Mouse (Mus musculus) adrenal gland, adult 8-10 months (tissue): ENCODE data around the gene Yipf6. TPM values are rescaled to one million over a fixed set of nuclear protein-coding genes. Genes with fewer than 3 reads are reported as not detected.
A peak's percentile ranks its signal among the peaks of the same experiment; 100 is the strongest.
"Not testable (repeated sequence)": the region's sequence is repeated elsewhere in the genome, so short reads cannot be mapped to it uniquely, and the experiment has no call there.

Experiments
- DNase-seq: peaks from one replicate; pipeline ENCODE4 v3.0.0; 2022
- total RNA-seq, 4 experiments: library from RNA; stranded (reverse); gene quantifications; 2 replicates each; pipeline ENCODE4 v1.2.4; 2022

Yipf6 gene
- 10 to 100 TPM; 52.6 to 64.8 (median 60.4) TPM for total RNA-seq

DNA sequence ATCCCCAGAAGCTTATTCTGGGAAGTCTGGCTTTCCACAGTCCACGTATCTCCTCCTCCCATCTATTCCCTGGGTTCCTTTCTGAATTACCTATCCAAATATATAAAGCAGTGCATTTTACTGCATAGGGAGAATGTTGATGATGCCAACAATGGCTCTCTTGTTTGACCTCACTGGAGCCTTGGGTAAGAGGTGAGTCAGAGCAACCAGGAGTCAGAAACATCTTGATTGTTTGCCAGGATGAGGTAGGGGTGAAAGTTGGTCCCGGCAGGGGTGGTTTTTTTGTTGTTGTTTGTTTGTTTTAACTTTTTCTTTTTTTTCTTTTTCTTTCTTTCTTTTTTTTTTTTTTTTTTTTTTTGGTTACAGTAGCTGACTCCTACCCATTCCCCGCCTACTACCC, at the start of gene Yipf6:
Gene Yipf6 (plus strand): TSS at position 216 of the 400 bp plus-strand sequence.
- no peak for DNase-seq

DNA sequence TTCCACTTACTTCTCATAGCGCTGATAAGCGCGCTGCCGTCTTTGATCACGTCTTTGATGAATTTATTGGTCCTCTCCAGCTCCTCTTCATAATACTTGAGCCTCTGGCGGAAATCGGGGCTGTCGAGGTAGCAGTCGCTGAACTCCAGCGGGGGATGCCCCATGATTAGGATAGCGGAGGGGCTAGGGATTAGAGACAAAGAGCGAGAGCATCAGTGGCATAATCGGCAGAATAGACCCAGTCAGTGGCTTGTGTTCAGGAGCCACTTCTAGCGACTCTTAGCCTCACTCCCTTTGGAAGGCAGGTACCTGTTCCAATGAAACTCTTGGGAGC, 46.1 kb upstream of the Yipf6 start:
- peak; percentile 5 for DNase-seq

DNA sequence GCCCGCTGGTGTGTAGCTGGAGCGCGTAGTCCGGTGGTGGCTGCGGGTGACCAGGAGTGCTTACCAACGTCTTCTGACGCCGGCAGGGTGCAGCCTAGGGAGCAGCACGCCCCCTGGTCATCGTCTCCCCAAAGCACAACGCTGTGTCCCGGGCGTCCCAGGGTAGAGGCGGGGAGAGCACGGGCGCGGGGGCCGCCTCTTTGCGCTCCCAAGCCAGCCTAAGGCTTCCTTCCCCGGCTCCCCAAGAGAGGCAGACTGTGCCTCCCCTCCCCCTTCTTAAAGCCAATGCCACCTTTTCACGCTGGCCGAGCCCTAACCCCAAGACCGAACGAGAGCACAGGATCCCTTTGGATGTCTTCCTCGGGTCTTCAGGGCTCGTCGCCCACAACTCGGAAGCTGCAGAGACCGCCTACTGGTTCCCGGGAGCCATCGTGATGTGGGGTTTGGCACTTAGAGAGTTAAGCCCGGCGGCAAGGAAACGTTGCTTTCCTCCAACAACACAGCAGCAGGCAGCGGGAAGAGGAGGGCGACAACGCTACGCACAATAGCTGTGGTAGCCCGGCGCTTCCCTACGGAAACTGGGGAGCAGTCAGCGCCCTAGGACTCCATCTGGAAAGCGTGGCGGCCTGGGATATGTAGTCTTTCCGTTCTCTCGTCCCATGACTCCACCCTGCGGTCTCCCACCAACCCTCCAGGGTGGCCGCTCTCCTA, 45.6 kb upstream of the Yipf6 start, which contains the start of gene Ophn1:
Gene Ophn1 (minus strand): TSS at position 620 of the 711 bp plus-strand sequence.
- DNase-seq, result peak; percentile 54

DNA sequence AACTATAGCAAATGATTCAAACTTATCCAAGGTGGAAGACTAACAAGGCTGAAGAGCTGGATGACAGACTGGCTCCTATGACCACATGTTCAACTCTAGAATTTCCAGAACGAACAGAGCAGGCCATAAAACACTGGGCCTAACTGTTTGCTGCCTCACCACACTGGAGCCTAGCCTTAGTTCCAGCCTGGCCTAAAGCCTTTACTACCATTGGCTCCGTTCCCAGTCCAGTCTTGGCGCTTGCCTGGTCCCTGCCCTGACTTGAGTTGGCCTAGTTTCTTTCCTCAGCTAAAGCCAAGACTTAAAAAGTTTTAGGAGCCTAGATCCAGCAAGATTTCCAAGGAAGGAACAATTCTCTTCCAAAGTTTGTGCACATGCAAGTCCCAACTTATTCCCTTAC, 37.8 kb upstream of the Yipf6 start:
- peak; percentile 48 for DNase-seq

DNA sequence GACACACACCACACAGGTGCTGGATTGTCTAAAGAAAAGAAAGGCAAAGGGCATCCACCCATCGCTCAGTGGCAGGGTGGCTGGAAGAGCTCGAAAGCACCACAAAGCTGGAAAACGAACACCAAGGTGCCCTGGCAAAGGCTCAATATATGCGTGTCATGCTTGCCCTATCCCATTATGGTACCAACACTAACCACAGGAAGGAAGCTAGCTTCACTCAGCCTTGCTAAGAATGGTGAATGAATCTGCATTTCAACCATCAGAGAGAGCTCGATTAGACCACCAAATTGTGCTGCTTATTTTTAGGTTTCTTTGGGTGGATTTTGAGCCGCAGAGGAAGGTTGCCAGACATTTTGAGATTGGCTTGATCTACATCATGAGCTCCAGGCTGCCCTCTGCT, 31.9 kb upstream of the Yipf6 start:
- DNase-seq, result no peak

DNA sequence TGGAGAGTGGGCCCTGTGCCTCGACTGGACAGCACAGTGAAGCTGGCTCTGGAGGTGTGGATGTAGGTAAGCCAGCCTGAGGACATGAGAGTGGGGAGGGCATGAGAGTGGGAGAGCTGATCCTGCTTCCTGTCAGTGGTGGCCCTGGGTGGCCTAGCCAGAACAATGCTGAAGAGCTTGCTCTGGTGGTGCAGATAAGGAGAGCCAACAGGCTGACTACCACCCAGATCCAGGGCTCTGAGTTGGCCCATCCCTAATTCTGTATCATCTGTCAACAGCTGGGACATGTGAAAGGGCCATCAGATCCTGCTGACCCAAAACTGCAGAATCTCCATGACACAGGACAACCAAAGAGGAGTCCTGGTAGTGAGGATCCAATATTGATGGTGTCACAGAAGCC, 27.2 kb upstream of the Yipf6 start:
- no peak for DNase-seq

DNA sequence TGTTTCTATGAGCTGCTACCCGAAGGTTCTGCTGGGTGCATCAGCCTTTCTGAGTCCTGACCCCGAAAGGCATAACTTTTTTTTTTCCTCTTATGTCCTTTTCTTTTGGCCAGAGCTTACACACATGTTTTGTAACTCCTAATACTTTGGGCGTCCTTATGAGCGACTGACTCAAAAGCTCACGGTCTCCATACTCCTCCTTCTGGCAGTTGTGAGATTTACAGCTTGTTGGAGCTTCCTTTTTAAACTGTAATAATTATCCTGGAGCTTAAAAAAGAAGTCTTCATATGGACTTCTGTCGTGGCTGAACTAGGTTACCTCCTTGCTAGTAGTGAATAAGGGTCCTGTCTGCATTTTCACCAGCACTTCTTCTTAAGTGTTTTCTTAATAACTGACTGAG, 16.7 kb upstream of the Yipf6 start:
- no peak for DNase-seq

DNA sequence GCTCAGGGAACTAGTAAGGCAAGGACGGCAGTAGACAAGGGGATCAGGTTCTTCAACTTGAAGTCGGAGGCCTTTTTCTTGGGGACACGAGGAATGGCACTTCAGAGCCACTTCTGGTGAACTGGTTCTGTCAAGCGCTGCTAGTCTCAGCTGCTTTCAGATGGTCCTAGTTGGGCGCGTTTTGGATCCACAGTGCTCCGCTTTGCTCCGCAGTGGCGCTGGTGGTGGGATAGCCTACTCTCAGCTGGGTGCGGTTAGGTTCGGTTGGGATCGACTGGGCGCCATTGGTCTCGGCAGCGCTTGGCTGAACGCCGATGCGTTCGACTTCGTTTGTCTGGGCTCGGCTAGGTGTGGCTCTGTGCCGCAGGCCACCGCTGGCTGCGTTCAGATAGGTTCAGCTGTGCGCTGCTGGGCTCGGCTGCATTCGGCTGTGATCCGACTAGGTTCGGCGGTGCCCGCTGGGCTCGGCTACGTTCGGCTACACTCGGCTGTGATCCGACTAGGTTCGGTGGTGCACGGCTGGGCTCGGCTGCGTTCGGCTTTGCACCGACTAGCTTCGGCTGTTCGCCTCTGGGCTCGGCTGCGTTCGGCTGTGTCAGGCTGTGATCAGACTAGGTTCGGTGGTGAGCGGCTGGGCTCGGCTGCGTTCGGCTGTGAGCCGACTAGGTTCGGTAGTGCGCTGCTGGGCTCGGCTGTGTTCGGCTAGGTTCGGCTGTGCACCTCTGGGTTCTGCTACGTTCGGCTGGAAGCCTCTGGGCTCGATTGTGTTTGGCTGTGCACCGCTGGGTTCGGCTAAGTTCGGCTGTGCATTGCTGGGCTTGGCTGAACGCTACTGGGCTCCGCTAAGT, 815 bp downstream of the Yipf6 start:
- peak; percentile 95 for DNase-seq

DNA sequence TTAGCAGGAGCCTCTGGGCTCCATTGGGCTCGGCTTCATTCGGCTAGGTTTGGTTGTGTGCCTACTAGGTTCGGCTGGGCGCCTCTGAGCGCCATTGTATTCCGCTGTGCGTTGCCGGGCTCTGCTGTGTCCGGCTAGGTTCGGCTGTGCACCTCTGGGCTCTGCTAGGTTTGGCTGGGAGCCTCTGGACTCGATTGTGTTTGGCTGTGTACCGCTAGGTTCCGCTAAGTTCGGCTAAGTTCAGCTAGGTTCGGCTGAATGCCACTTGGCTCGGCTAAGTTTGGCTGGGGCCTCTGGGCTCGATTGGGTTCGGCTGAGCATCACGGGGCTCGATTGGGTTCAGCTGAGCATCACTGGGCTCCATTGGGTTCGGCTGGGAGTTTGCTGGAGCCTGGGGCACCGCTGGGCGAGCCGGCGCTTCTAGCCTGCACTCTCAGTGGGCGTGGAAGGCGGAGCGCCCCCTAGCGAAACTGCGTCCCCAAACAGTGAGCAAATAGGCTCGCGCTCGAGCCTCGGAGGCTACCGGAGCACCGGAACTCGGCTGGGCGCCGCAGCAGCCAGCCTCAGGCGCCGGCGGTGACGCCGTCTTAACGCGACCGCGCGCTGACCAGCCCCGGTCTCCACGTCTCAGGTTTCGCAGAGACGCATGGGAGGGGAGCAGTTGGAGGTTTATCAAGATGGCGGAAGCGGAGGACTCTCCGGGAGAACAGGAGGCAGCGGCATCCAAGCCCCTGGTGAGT, 1.6 kb downstream of the Yipf6 start:
- peak; percentile 89 for DNase-seq

DNA sequence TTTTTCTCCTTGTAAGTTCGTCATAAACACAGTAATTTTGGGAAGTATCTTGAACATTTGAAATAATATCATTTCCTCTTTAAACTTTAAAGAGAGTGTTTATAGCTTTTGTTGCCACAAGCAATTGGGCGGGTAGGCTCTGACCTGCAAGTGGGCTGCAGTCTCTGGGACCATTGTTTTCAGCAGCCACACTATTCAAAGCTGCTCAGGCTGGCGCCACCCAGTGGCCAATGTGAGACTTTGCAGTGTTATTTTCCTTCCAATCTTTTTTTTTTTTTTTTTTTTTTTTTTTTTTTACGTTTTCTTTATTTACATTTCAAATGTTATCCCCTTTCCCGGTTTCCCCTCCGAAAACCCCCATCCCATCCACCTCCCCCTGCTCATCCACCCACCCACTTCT, 17.8 kb downstream of the Yipf6 start:
- no peak for DNase-seq

DNA sequence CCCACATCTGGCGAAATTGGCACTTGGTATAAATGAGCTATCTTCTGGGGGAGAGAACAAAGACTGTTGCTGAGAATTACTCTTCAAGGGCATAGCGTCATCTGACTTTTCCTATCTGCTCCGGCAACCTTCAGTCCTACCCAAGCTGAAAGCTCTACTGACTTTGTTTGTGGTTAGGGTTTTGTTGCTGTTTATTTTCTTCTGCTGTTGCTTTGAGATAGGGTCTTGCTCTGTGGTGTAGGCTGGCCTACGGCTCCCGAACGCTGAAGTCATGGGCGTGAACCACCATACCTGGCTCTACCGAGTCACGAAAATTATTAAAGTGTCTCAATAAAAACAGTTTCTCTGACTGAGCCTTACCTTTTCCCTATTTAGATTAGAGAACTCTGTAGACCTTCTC, 22.2 kb downstream of the Yipf6 start:
- no peak for DNase-seq

DNA sequence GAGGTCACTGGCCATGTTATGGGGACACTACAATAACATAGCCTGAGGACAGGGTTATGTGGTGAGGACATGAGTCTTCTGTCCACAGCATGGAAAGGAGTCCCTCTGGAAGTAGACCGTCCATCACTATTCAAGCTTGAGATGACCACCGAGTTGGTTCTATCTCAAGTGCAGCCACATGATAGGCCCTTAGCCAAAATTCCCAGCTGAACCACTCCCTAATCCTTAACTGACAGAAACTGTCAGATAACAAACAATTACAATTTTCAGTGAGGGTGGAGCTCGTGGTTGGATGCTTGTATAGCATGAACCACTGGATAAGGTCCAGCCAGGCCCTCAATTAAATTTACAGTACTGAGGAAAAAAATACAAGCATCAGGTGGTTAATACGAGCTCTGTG, 22.9 kb downstream of the Yipf6 start:
- no peak for DNase-seq

DNA sequence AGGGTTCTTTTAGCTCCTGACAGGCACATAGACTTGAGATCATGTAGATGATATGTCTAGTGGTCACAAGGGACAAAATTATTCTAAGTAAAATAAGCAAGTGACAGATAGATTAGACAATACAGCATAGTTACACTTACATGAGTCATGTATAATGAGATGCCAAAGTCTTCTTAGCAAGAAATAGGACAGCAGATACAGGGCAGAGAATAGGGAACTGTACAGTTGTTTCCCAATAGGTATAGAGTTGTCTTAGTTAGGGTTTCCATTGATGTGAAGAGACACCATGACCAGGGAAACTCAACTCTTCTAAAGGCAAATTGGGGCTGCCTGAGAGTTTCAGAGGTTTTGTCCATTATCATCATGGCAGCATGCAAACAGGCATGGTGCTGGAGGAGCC, 27.6 kb downstream of the Yipf6 start:
- DNase-seq, result no peak

DNA sequence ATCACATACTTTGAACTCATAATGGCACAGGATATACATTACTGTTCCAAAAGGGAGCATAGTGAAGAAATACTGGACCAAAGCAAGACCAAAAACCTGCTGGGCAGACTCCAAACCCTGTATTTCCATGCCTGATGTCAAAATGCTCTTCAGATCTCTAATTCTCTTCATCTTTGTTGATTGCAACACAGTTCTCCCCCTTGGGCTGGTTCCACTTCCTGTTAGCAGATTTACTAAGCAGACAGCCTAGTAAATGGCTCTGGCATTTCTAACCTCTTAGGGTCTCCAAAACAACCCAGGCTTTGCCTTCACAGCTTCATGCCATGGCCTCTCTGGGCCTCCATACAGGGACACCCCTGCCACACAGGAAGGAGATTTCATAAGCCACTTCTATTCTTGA, 28.4 kb downstream of the Yipf6 start:
- no peak for DNase-seq

DNA sequence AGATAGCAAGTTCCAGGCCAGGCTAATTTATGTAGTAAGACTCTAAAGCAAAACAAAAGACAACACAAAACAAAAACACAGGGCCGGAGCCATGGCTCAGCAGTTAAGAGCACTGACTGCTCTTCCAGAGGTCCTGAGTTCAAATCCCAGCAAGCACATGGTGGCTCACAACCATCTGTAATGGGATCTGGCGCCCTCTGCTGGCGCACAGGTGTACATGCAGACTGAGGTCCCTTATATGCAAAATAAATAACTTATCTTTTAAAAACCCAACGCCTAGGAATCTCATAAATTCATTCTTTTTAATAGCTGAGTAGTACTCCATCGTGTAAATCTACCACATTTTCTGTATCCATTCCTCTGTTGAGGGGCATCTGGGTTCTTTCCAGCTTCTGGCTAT, 50.5 kb downstream of the Yipf6 start:
- not testable (repeated sequence) for DNase-seq

DNA sequence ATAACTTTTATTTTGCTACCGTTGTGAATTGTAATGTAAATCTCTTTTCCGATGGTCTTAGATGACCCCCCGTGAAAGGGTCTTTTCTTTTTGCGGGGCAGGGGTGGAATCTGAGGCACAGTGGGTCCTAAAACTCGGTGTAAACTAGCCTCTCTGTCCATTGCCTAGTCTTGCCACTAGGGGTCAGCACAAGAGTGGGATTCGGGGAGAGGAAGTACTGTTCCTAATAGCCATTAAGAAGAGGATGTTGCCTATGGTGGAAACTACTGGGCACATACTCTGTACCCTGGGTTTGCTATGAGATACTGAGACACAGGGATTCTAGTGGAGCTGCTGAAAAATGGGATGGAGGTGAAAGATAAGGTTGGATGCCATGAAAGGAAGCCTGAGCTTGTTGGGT, 53.5 kb downstream of the Yipf6 start:
- no peak for DNase-seq

Other genes starting within 250 kb of the Yipf6 start
- 10 to 100 TPM; 11.6 to 21.3 (median 16.2) TPM for gene Ophn1, start 45.3 kb upstream of the Yipf6 start, total RNA-seq
- gene Stard8, start 66.9 kb downstream of the Yipf6 start, total RNA-seq, result 10 to 100 TPM; 33.4 to 72.4 (median 47.8) TPM
- gene Efnb1, start 199.8 kb downstream of the Yipf6 start, total RNA-seq, result 10 to 100 TPM; 58.4 to 80.1 (median 64.8) TPM